Mouse (Mus musculus) MEL (cell line): ENCODE measurements around the gene Rrp7a. TPM values are rescaled to one million over a fixed set of nuclear protein-coding genes. Genes with fewer than 3 reads are reported as not detected.

Experiments
- DNase-seq: peaks from one replicate; pipeline ENCODE4 v3.0.0; 2011; ENCODE audit warnings: low read depth, low spot score
- H3K27ac ChIP-seq: 2 replicates; pipeline ENCODE4 v1.5.1; 2012; ENCODE audit warnings: low read depth, mild to moderate bottlenecking, control low read depth, low read length, moderate library complexity; ENCODE audit not compliant: control insufficient read depth
- H3K27me3 ChIP-seq, 2 experiments: fragments of 150-350 bp in 1 of 2; sonication (generic) in 1 of 2; 2 replicates each; pipeline ENCODE4 v1.6.1; 2012; ENCODE audit warnings: low read length in 2 of 2, mild to moderate bottlenecking in 2 of 2, improper control_type of control experiment in 1 of 2, moderate library complexity in 1 of 2; ENCODE audit not compliant: insufficient read depth in 2 of 2, control insufficient read depth in 1 of 2
- H3K36me3 ChIP-seq, 2 experiments: 2 replicates each; pipeline ENCODE4 v1.6.1; 2012 to 2014; ENCODE audit warnings: low read length in 2 of 2, improper control_type of control experiment in 1 of 2, inconsistent platforms in 1 of 2, mild to moderate bottlenecking in 1 of 2; ENCODE audit not compliant: insufficient read depth in 2 of 2, control insufficient read depth in 1 of 2
- H3K4me1 ChIP-seq, 2 experiments: fragments of 150-350 bp in 1 of 2; sonication (generic) in 1 of 2; 2 replicates each; pipeline ENCODE4 v1.6.1; 2012; ENCODE audit warnings: low read length in 2 of 2, improper control_type of control experiment in 1 of 2, mild to moderate bottlenecking in 1 of 2; ENCODE audit not compliant: insufficient read depth in 2 of 2, control insufficient read depth in 1 of 2
- H3K4me3 ChIP-seq, 2 experiments: fragments of 150-350 bp in 1 of 2; sonication (generic) in 1 of 2; 2 replicates each; pipeline ENCODE4 v1.5.1; 2012; ENCODE audit warnings: low read depth in 2 of 2, low read length in 2 of 2, mild to moderate bottlenecking in 2 of 2, moderate library complexity in 2 of 2, control low read depth in 1 of 2, improper control_type of control experiment in 1 of 2; ENCODE audit not compliant: control insufficient read depth in 1 of 2, insufficient read depth in 1 of 2
- H3K79me2 ChIP-seq: 2 replicates; pipeline ENCODE4 v1.6.1; 2012; ENCODE audit warnings: mild to moderate bottlenecking, low read length, moderate library complexity; ENCODE audit not compliant: control insufficient read depth, poor library complexity, insufficient read depth
- H3K9ac ChIP-seq: 2 replicates; pipeline ENCODE4 v1.6.1; 2012; ENCODE audit warnings: low read depth, mild to moderate bottlenecking, control low read depth, low read length, moderate library complexity; ENCODE audit not compliant: control insufficient read depth, poor library complexity, severe bottlenecking
- H3K9me3 ChIP-seq: fragments of 150-350 bp; sonication (generic); replicated peaks from 2 replicates; pipeline ENCODE4 v1.6.1; 2012; ENCODE audit warnings: mild to moderate bottlenecking, low read length, improper control_type of control experiment, moderate library complexity; ENCODE audit not compliant: insufficient read depth
- CTCF ChIP-seq, 3 experiments: IDR thresholded peaks in 2 of 3; conservative IDR thresholded peaks in 1 of 3; 2 replicates each; pipeline ENCODE4 v1.5.1; 2011 to 2012; ENCODE audit warnings: low read length in 3 of 3, low read depth in 2 of 3, mild to moderate bottlenecking in 2 of 3, improper control_type of control experiment in 1 of 3, inconsistent platforms in 1 of 3, mixed read lengths in 1 of 3, moderate library complexity in 1 of 3; ENCODE audit not compliant: control insufficient read depth in 1 of 3, insufficient read depth in 1 of 3, poor library complexity in 1 of 3, severe bottlenecking in 1 of 3
- E2F4 ChIP-seq: IDR thresholded peaks from 2 replicates; pipeline ENCODE4 v1.6.1; 2011; ENCODE audit warnings: low read depth, low read length, improper control_type of control experiment, borderline replicate concordance
- EP300 ChIP-seq, 2 experiments: IDR thresholded peaks; 2 replicates each; pipeline ENCODE4 v1.6.1; 2011; ENCODE audit warnings: improper control_type of control experiment in 2 of 2, low read length in 2 of 2, low read depth in 1 of 2, mild to moderate bottlenecking in 1 of 2
- ETS1 ChIP-seq: IDR thresholded peaks from 2 replicates; pipeline ENCODE4 v1.6.1; 2012; ENCODE audit warnings: low read depth, mild to moderate bottlenecking, inconsistent platforms, low read length, improper control_type of control experiment, moderate library complexity
- GATA1 ChIP-seq: IDR thresholded peaks from 2 replicates; pipeline ENCODE4 v1.6.1; 2011; ENCODE audit warnings: low read depth, low read length, improper control_type of control experiment
- HCFC1 ChIP-seq: IDR thresholded peaks from 2 replicates; pipeline ENCODE4 v1.6.1; 2012; ENCODE audit warnings: low read depth, mild to moderate bottlenecking, inconsistent platforms, low read length, improper control_type of control experiment, moderate library complexity
- KAT2A ChIP-seq: conservative IDR thresholded peaks from 2 replicates; pipeline ENCODE4 v1.6.1; 2012; ENCODE audit warnings: low read depth, low read length, improper control_type of control experiment, inconsistent platforms
- MAFK ChIP-seq: IDR thresholded peaks from 2 replicates; pipeline ENCODE4 v1.6.1; 2011; ENCODE audit warnings: low read depth, mild to moderate bottlenecking, low read length, improper control_type of control experiment, borderline replicate concordance
- MAZ ChIP-seq: IDR thresholded peaks from 2 replicates; pipeline ENCODE4 v1.6.1; 2012; ENCODE audit warnings: low read depth, mild to moderate bottlenecking, inconsistent platforms, low read length, improper control_type of control experiment
- MXI1 ChIP-seq: IDR thresholded peaks from 2 replicates; pipeline ENCODE4 v1.6.1; 2011; ENCODE audit warnings: mild to moderate bottlenecking, low read depth, low read length, improper control_type of control experiment
- NELFE ChIP-seq: IDR thresholded peaks from 2 replicates; pipeline ENCODE4 v1.6.1; 2011; ENCODE audit warnings: low read depth, low read length, improper control_type of control experiment
- RAD21 ChIP-seq: IDR thresholded peaks from 2 replicates; pipeline ENCODE4 v1.6.1; 2011; ENCODE audit warnings: mild to moderate bottlenecking, low read depth, low read length, improper control_type of control experiment
- RCOR1 ChIP-seq: IDR thresholded peaks from 2 replicates; pipeline ENCODE4 v1.6.1; 2012; ENCODE audit warnings: low read depth, mild to moderate bottlenecking, inconsistent platforms, low read length, improper control_type of control experiment
- SMC3 ChIP-seq: IDR thresholded peaks from 2 replicates; pipeline ENCODE4 v1.6.1; 2011; ENCODE audit warnings: low read depth, low read length, improper control_type of control experiment
- TAL1 ChIP-seq: IDR thresholded peaks from 2 replicates; pipeline ENCODE4 v1.6.1; 2012; ENCODE audit warnings: mild to moderate bottlenecking, inconsistent platforms, low read length, moderate library complexity, mixed read lengths
- TCF12 ChIP-seq: IDR thresholded peaks from 2 replicates; pipeline ENCODE4 v1.6.1; 2014; ENCODE audit warnings: low read depth, mild to moderate bottlenecking, inconsistent platforms, low read length, improper control_type of control experiment, moderate library complexity
- USF2 ChIP-seq, 2 experiments: IDR thresholded peaks; 2 replicates each; pipeline ENCODE4 v1.6.1; 2011 to 2012; ENCODE audit warnings: improper control_type of control experiment in 2 of 2, low read length in 2 of 2, borderline replicate concordance in 1 of 2, inconsistent platforms in 1 of 2, low read depth in 1 of 2, mild to moderate bottlenecking in 1 of 2; ENCODE audit not compliant: insufficient read depth in 1 of 2
- ZKSCAN1 ChIP-seq: IDR thresholded peaks from 2 replicates; pipeline ENCODE4 v1.6.1; 2012; ENCODE audit warnings: low read depth, mild to moderate bottlenecking, inconsistent platforms, low read length, improper control_type of control experiment, moderate library complexity
- ZNF384 ChIP-seq: IDR thresholded peaks from 2 replicates; pipeline ENCODE4 v1.6.1; 2012; ENCODE audit warnings: low read depth, mild to moderate bottlenecking, inconsistent platforms, low read length, improper control_type of control experiment
- polyA plus RNA-seq, 2 experiments: library from polyadenylated mRNA; stranded (reverse) in 1 of 2; unstranded in 1 of 2; fragments of >175 nt in 1 of 2; fragments of >200 nt in 1 of 2; gene quantifications; 2 replicates each; pipeline versions ENCODE4 v1.2.1 to v1.2.4; 2012; ENCODE audit warnings: low replicate concordance in 2 of 2, low read depth in 1 of 2; ENCODE audit not compliant: insufficient read length in 2 of 2, insufficient read depth in 1 of 2, missing spikeins in 1 of 2
- total RNA-seq: library from RNA; depleted of rRNA; stranded (reverse); fragments of 300-350 nt; gene quantifications from 2 replicates; pipeline ENCODE4 v1.2.3, GENCODE M21; 2012

Rrp7a gene
- total and polyA plus RNA-seq, 3 experiments, result 155 to 483 (median 283) TPM

DNA sequence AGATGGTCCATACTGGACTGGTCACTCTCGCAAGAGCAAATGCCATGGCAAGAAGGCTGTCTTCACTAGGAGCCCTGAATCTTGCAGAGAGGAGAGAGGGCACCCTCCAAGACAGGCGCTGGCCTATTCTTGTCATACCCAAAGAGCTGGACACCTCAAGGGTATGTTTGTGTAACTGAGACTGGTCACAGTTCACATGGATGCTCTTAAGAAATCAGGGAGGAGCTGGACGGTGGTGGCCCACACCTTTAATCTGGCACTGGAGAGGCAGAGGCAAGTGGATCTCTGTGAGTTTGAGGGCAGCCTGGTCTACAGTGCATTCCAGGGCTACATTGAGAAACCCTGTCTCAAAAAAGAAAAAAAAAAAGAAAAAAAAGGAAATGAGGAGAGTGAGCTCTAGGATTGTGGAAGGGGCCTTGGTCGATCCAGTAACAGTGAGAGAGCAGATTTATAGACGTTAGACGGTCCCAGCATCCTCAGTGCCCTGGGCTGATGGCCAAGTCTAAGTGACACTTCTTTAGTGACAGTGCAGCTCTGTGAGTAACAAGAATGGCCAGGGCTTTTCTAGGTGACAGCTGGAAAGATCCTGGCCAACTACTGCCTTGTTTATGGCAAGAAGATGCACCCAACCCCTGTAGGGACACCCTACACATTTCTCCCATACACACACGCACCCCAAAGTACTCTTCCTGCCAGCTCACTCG, 48.5 kb upstream of the Rrp7a start:
- DNase-seq, result peak; percentile 73
- Histone ChIP-seq H3K27ac (no peak overlapping the region), H3K9me3 (no peaks in the 10 kb centered on the region), H3K79me2 (no peaks in the 10 kb centered on the region; the same call in 1 of the 2 replicates), H3K4me1 (peaks cover 7 to 20% of the 10 kb centered on the region in 2 experiments), H3K36me3 (peaks cover 0 to 13% of the 10 kb centered on the region in 2 experiments; a peak in 2 of 4 replicates), H3K27me3 (no peaks in the 10 kb centered on the region), H3K4me3 (peak overlapping the region; percentile 61 to 95), H3K9ac (peak overlapping the region; percentile 66)
- TF ChIP-seq E2F4, result no peak
- no peak for TF ChIP-seq GATA1
- 0 out of 2 replicates have a peak, but pooled peaks have one; percentile 14 for TF ChIP-seq ETS1
- no peak for TF ChIP-seq MAFK
- 0 out of 2 replicates have a peak, but pooled peaks have one; percentile 18 for TF ChIP-seq MXI1
- TF ChIP-seq CTCF (IDR thresholded peaks at IDR 0.05 in 2 of 3, conservative IDR thresholded peaks at IDR 0.05 in 1 of 3; ENCODE audit: control insufficient read depth in 1 of 3, insufficient read depth in 1 of 3, low read depth in 2 of 3, low read length in 3 of 3, poor library complexity in 1 of 3, severe bottlenecking in 1 of 3), result no peak
- TF ChIP-seq HCFC1, result no peak
- 0 out of 2 replicates have a peak, but pooled peaks have one; percentile 35 for TF ChIP-seq RCOR1
- TF ChIP-seq ZNF384, result 0 out of 2 replicates have a peak, but pooled peaks have one; percentile 41
- no peak for TF ChIP-seq NELFE
- TF ChIP-seq ZKSCAN1, result no peak

DNA sequence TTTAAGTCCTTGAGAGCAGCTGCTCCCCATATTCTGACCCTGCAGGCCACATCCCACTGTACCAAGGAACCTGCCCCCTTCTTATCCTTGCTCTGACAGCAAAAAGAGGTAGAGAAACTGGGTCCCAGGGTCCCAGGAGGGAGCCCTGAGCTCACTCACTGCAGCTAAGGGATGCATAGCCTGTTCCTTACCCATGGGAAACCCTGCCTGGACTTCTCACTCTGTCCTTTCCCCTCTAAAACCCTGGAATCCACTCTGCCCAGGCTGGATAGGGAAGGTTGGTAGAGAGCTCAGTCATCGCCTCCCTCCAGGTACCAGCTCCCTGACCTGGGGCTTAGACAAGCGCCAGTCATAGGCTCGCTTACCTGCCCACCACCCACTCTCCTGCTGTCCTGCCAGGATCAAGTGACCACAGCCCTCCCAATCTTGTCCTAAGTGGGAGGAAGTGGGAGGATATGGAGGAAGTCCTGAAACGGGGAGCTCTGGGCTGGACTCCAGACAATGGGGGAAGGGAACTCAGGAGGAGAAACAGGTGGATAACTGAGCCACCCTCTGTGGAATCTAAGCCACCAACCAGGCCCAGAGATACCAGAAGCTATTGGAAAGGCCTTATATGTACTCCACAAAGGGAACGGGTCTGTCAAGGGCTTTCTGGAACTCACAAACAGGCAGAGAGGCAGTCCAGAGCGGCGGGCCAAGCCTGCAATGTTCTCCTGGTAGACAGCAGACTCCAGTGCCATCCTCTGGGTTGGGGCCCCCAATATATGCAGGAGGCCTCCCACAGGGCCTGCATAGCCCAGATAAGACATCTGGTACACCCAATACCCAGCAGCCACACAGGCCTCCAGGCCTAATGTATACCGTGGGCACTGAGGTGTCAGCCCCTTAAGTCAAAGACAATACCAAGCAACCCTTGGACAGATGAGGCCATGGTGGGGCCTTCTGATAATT, 47.4 kb upstream of the Rrp7a start:
- H3K79me2 ChIP-seq, result no peaks in the 10 kb centered on the region; the same call in 1 of the 2 replicates
- H3K9ac ChIP-seq, result no peak overlapping the region
- H3K4me1 ChIP-seq, result peaks cover 7 to 24% of the 10 kb centered on the region in 2 experiments
- peaks cover 0 to 15% of the 10 kb centered on the region in 2 experiments; a peak in 2 of 4 replicates for H3K36me3 ChIP-seq
- H3K9me3 ChIP-seq, result no peaks in the 10 kb centered on the region
- peak; percentile 48 for DNase-seq
- TF ChIP-seq MAZ, result 0 out of 2 replicates have a peak, but pooled peaks have one; percentile 22
- TF ChIP-seq RAD21, result no peak
- TF ChIP-seq USF2 (IDR thresholded peaks at IDR 0.05; ENCODE audit: borderline replicate concordance in 1 of 2, insufficient read depth in 1 of 2, low read depth in 1 of 2, low read length in 2 of 2), result no peak
- TF ChIP-seq GATA1, result peak; percentile 38; the same call in 1 of the 2 replicates
- TF ChIP-seq TAL1, result peak; percentile 80
- peak in 1 of 2 experiments; percentile 46; a peak in 1 of 4 replicates for TF ChIP-seq EP300 (IDR thresholded peaks at IDR 0.05; ENCODE audit: low read depth in 1 of 2, low read length in 2 of 2)
- peak; percentile 61 for TF ChIP-seq TCF12
- 0 out of 2 replicates have a peak, but pooled peaks have one; percentile 0 for TF ChIP-seq SMC3
- no peak for TF ChIP-seq KAT2A
- no peaks in the 10 kb centered on the region for H3K27me3 ChIP-seq
- H3K4me3 ChIP-seq, result no peak overlapping the region
- H3K27ac ChIP-seq, result peak overlapping the region; percentile 29; the same call in 1 of the 2 replicates
